Mouse (Mus musculus): ENCODE measurements at regions not wholly inside any gene's neighbourhood (a gene's known extent, or its start where the extent isn't known, plus 50 kb on each side); places are given as distances from the start of the nearest gene placed in this dataset.

- DNase-seq = no peak
Observed at GRCm38 (mm10) chr13:51899319-51900042, 53.0 kb downstream of the Gadd45g start.

- no peak for DNase-seq
Observed at GRCm38 (mm10) chr13:51900043-51900440, 53.6 kb downstream of the Gadd45g start.

GRCm38 (mm10) chr13:51902482-51903285 lies 56.2 kb downstream of the Gadd45g start:
- peak; percentile 92 for DNase-seq

- DNase-seq = peak; percentile 41
Observed at GRCm38 (mm10) chr13:51903324-51903939, 57.0 kb downstream of the Gadd45g start.

- DNase-seq = no peak
Observed at GRCm38 (mm10) chr13:51905270-51905669, 58.8 kb downstream of the Gadd45g start.

- no peak for DNase-seq
Observed at GRCm38 (mm10) chr13:51906103-51906502, 59.6 kb downstream of the Gadd45g start.

- no peak for DNase-seq
Observed at GRCm38 (mm10) chr13:51908514-51908913, 62.0 kb downstream of the Gadd45g start.

- no peak for DNase-seq
Observed at GRCm38 (mm10) chr13:51911296-51911998, 65.0 kb downstream of the Gadd45g start.

GRCm38 (mm10) chr13:51912477-51912876 lies 66.0 kb downstream of the Gadd45g start:
- no peak for DNase-seq

GRCm38 (mm10) chr13:51912994-51913393 lies 66.5 kb downstream of the Gadd45g start:
- peak; percentile 76 for DNase-seq

GRCm38 (mm10) chr13:51916666-51917240 lies 70.3 kb downstream of the Gadd45g start:
- peak; percentile 56 for DNase-seq

GRCm38 (mm10) chr13:51917658-51918057 lies 71.2 kb downstream of the Gadd45g start:
- DNase-seq = peak; percentile 36

- DNase-seq = peak; percentile 33
Observed at GRCm38 (mm10) chr13:51918108-51918507, 71.6 kb downstream of the Gadd45g start.

GRCm38 (mm10) chr13:51918781-51919170 lies 72.3 kb downstream of the Gadd45g start:
- peak; percentile 47 for DNase-seq

- DNase-seq = no peak
Observed at GRCm38 (mm10) chr13:51919171-51919793, 72.8 kb downstream of the Gadd45g start.

GRCm38 (mm10) chr13:51919937-51920336 lies 73.5 kb downstream of the Gadd45g start:
- DNase-seq = no peak

GRCm38 (mm10) chr13:51920511-51921351 lies 74.3 kb downstream of the Gadd45g start:
- peak; percentile 35 for DNase-seq

- DNase-seq = no peak
Observed at GRCm38 (mm10) chr13:51921550-51921949, 75.1 kb downstream of the Gadd45g start.

GRCm38 (mm10) chr13:51926764-51927163 lies 80.3 kb downstream of the Gadd45g start:
- no peak for DNase-seq

- no peak for DNase-seq
Observed at GRCm38 (mm10) chr13:51929730-51930129, 83.3 kb downstream of the Gadd45g start.

GRCm38 (mm10) chr13:51930301-51930747 lies 83.8 kb downstream of the Gadd45g start:
- DNase-seq = peak; percentile 46
